ENCODE assay signal across 8 mouse cellular contexts in the genomic region with DNA sequence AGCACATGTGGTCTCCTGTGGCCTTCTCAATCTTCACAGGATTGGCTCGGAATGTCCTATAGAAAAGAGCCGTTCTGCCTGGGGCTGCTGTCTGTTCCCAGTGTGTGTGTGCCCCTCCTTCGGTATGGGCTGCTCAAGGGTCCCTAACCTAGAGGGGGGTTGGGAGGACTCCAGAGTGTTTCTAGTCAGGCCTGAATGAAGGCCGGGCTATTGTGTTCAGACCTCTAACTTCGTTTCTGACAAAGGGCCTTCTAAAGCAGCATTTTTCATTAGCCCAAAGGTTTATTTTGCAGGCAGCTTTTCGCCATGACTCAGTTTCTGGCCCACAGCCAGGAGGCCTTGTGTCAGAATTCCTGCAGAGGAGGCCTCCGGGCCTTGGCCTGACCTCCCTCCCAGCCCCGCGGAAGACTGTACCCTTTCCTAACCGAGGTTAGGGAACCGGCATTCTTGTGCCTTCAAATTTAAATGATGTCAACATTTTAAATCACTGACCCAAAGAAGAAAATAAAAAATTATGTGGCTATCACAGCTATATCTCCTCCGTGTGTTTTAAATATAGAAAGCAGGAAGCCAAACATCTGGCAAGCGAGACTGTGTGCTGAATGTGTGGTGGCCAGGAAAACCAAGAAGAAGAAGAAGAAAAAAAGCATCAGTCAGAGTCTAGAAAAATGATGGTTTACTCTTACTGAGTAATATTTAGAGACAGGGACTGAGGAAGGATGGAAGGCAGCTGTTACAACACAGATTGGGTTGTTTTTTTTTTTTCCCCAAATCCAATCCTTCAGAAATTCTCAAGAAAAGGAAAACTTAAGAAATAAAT. TPM values are rescaled to one million over a fixed set of nuclear protein-coding genes. Genes with fewer than 3 reads are reported as not detected.
DNase-seq lines count a peak whose midpoint lies in the region; ATAC-seq lines count a peak whose summit lies in the region.

No protein-coding gene starts in this region.

- no peaks in the 10 kb centered on the region for H3K9me3 ChIP-seq in intestine, embryonic 16.5 days (ENCODE audit: control insufficient read depth, low read length)

- H3K36me3 ChIP-seq in intestine, embryonic 16.5 days (ENCODE audit: control insufficient read depth, insufficient read depth, low read length), result no peaks in the 10 kb centered on the region

- peaks cover 9% of the 10 kb centered on the region for H3K4me1 ChIP-seq in intestine, embryonic 16.5 days (ENCODE audit: control insufficient read depth, insufficient read depth, low read length)

- peak overlapping the region; percentile 59 for H3K9ac ChIP-seq in intestine, embryonic 16.5 days (ENCODE audit: low read depth, low read length)

- DNase-seq in adrenal gland, adult 18-20 months (ENCODE audit: low spot score in 2 of 2), result peak; percentile 94 to 95
- DNase-seq in embryo, embryonic 11 days, result peak; percentile 80
- peak; percentile 90 to 95 for DNase-seq in gastrocnemius, postnatal 4 days (ENCODE audit: low spot score in 2 of 2)
- peak; percentile 27 to 91 for DNase-seq in left cerebral cortex, postnatal 10 days (ENCODE audit: extremely low spot score in 1 of 2, low spot score in 2 of 2)
- peak; percentile 63 for DNase-seq in right cerebral cortex, postnatal 4 days

- peak overlapping the region; percentile 97 for H3K27ac ChIP-seq in intestine, embryonic 16.5 days (ENCODE audit: low read length)

- no peaks in the 10 kb centered on the region for H3K27me3 ChIP-seq in intestine, embryonic 16.5 days (replicated peaks; ENCODE audit: control insufficient read depth, insufficient read depth, low read length)

- intact Hi-C loops in left cerebral cortex, postnatal 10 days (cut with DNase I), result no loop called here

- WGBS in intestine, embryonic 16.5 days, result 27% methylated on average over 13 of the region's 13 CpGs

- H3K4me2 ChIP-seq in intestine, embryonic 16.5 days (ENCODE audit: low read depth, low read length), result peak overlapping the region; percentile 19; the same call in 1 of the 2 replicates

- ATAC-seq in intestine, embryonic 16.5 days, result peak; percentile 79
- ATAC-seq in megakaryocyte progenitor cell, adult 5-6 weeks (replicated peaks; ENCODE audit: poor library complexity), result peak; percentile 51; the same call in 1 of the 2 replicates
- no peak for ATAC-seq in CD4-positive, CD25-positive, alpha-beta regulatory T cell, adult 4 months

- H3K4me3 ChIP-seq in intestine, embryonic 16.5 days (ENCODE audit: low read length), result no peak overlapping the region

RNA-seq across cellular contexts. Expression of gene A830005F24Rik, which starts 53.0 kb away (rescaled TPM):
- not detected for total RNA-seq in adrenal gland, adult 18-20 months (2021)
- not detected for total RNA-seq in gastrocnemius, postnatal 4 days (2021)
- polyA plus RNA-seq in intestine, embryonic 16.5 days (2015; fragmentation: Nextera tagmentation; extraction: Ambion mirVana), result 0.57 and 0.60 TPM in 2 replicates
- total RNA-seq in left cerebral cortex, postnatal 10 days (2021), result 1 to 10 TPM in 1 of 2 experiments, under 1 TPM in 1; 0.79 to 1.8 TPM
- total RNA-seq in megakaryocyte progenitor cell, adult 5-6 weeks (2015), result 0.71 and 1.0 TPM in 2 replicates
- 1.2 and 1.4 TPM in 2 replicates for total RNA-seq in megakaryocyte progenitor cell, adult 5-6 weeks (2017)
- polyA plus RNA-seq in CD4-positive, CD25-positive, alpha-beta regulatory T cell, adult 4 months (2017; shearing (Covaris generic)), result 1 to 10 TPM; 3.5 to 4.5 TPM

RNA-seq across cellular contexts. Expression of gene Zfp169, which starts 53.1 kb away (rescaled TPM):
- 1 to 10 TPM; 7.2 to 7.4 TPM for total RNA-seq in adrenal gland, adult 18-20 months (2021)
- 1 to 10 TPM; 5.8 to 7.7 TPM for total RNA-seq in gastrocnemius, postnatal 4 days (2021)
- 2.1 and 3.2 TPM in 2 replicates for polyA plus RNA-seq in intestine, embryonic 16.5 days (2015; fragmentation: Nextera tagmentation; extraction: Ambion mirVana)
- 10 to 100 TPM; 18.1 to 19.6 TPM for total RNA-seq in left cerebral cortex, postnatal 10 days (2021)
- total RNA-seq in megakaryocyte progenitor cell, adult 5-6 weeks (2015), result 7.8 and 9.4 TPM in 2 replicates
- 12.4 and 16.4 TPM in 2 replicates for total RNA-seq in megakaryocyte progenitor cell, adult 5-6 weeks (2017)
- 10 to 100 TPM; 14.7 to 18.3 TPM for polyA plus RNA-seq in CD4-positive, CD25-positive, alpha-beta regulatory T cell, adult 4 months (2017; shearing (Covaris generic))

RNA-seq across cellular contexts. Expression of gene Ptpdc1, which starts 59.1 kb away (rescaled TPM):
- 1 to 10 TPM; 5.0 to 6.3 TPM for total RNA-seq in adrenal gland, adult 18-20 months (2021)
- total RNA-seq in gastrocnemius, postnatal 4 days (2021), result 10 to 100 TPM; 12.6 to 14.6 TPM
- polyA plus RNA-seq in intestine, embryonic 16.5 days (2015; fragmentation: Nextera tagmentation; extraction: Ambion mirVana), result 4.1 and 4.2 TPM in 2 replicates
- 10 to 100 TPM; 21.3 to 23.5 TPM for total RNA-seq in left cerebral cortex, postnatal 10 days (2021)
- total RNA-seq in megakaryocyte progenitor cell, adult 5-6 weeks (2015), result 3.3 and 4.4 TPM in 2 replicates
- 1.8 and 3.4 TPM in 2 replicates for total RNA-seq in megakaryocyte progenitor cell, adult 5-6 weeks (2017)
- polyA plus RNA-seq in CD4-positive, CD25-positive, alpha-beta regulatory T cell, adult 4 months (2017; shearing (Covaris generic)), result 1 to 10 TPM in 1 of 2 experiments, under 1 TPM in 1; 0.79 to 1.6 TPM
